Mouse (Mus musculus) splenic B cell, adult 2 months (primary cell): ENCODE measurements at regions not wholly inside any gene's neighbourhood (a gene's known extent, or its start where the extent isn't known, plus 50 kb on each side); places are given as distances from the start of the nearest gene placed in this dataset.

Experiments
- DNase-seq: peaks from one replicate; pipeline ENCODE4 v3.0.0-alpha.2; 2011; ENCODE audit warnings: low read depth, low spot score
- H3K27me3 ChIP-seq: 2 replicates; pipeline ENCODE4 v1.6.1; 2012; ENCODE audit warnings: mild to moderate bottlenecking, low read length, moderate library complexity, mixed read lengths; ENCODE audit not compliant: control insufficient read depth, poor library complexity, insufficient read depth, severe bottlenecking
- H3K36me3 ChIP-seq: 2 replicates; pipeline ENCODE4 v1.6.1; 2012; ENCODE audit warnings: mild to moderate bottlenecking, low read length, moderate library complexity, mixed read lengths; ENCODE audit not compliant: control insufficient read depth, poor library complexity, insufficient read depth, severe bottlenecking

GRCm38 (mm10) chr2:166388050-166388449 is 232.6 kb upstream of the Sulf2 start:
- DNase-seq, result no peak
- H3K36me3 ChIP-seq, result no peaks in the 10 kb centered on the region
- no peaks in the 10 kb centered on the region for H3K27me3 ChIP-seq

GRCm38 (mm10) chr2:166386817-166387216 is 231.4 kb upstream of the Sulf2 start:
- no peak for DNase-seq
- Histone ChIP-seq H3K27me3 (no peaks in the 10 kb centered on the region), H3K36me3 (no peaks in the 10 kb centered on the region)

- no peak for DNase-seq
- Histone ChIP-seq H3K36me3 (no peaks in the 10 kb centered on the region), H3K27me3 (no peaks in the 10 kb centered on the region)
Measured at GRCm38 (mm10) chr2:166384583-166384982, 229.1 kb upstream of the Sulf2 start.

GRCm38 (mm10) chr2:166383356-166383755 is 227.9 kb upstream of the Sulf2 start:
- Histone ChIP-seq H3K36me3 (no peaks in the 10 kb centered on the region), H3K27me3 (no peaks in the 10 kb centered on the region)
- DNase-seq, result no peak

GRCm38 (mm10) chr2:166382180-166382579 is 226.7 kb upstream of the Sulf2 start:
- DNase-seq, result no peak
- H3K36me3 ChIP-seq, result no peaks in the 10 kb centered on the region
- no peaks in the 10 kb centered on the region for H3K27me3 ChIP-seq

GRCm38 (mm10) chr2:166380854-166381253 is 225.4 kb upstream of the Sulf2 start:
- DNase-seq, result no peak
- no peaks in the 10 kb centered on the region for H3K36me3 ChIP-seq

GRCm38 (mm10) chr2:166378325-166378724 is 222.9 kb upstream of the Sulf2 start:
- DNase-seq, result no peak
- no peaks in the 10 kb centered on the region for H3K36me3 ChIP-seq
- H3K27me3 ChIP-seq, result no peaks in the 10 kb centered on the region

More at GRCm38 (mm10) chr2:166380854-166381253, 225.4 kb upstream of the Sulf2 start:
- no peaks in the 10 kb centered on the region for H3K27me3 ChIP-seq

- DNase-seq, result no peak
- no peaks in the 10 kb centered on the region for H3K36me3 ChIP-seq
- H3K27me3 ChIP-seq, result no peaks in the 10 kb centered on the region
Measured at GRCm38 (mm10) chr2:166377329-166377728, 221.9 kb upstream of the Sulf2 start.

- DNase-seq, result no peak
- no peaks in the 10 kb centered on the region for H3K27me3 ChIP-seq
Measured at GRCm38 (mm10) chr2:166375639-166376038, 220.2 kb upstream of the Sulf2 start.

GRCm38 (mm10) chr2:166370776-166371175 is 215.3 kb upstream of the Sulf2 start:
- DNase-seq, result no peak
- no peaks in the 10 kb centered on the region for H3K36me3 ChIP-seq
- H3K27me3 ChIP-seq, result no peaks in the 10 kb centered on the region

More at GRCm38 (mm10) chr2:166375639-166376038, 220.2 kb upstream of the Sulf2 start:
- no peaks in the 10 kb centered on the region for H3K36me3 ChIP-seq

- Histone ChIP-seq H3K36me3 (no peaks in the 10 kb centered on the region), H3K27me3 (no peaks in the 10 kb centered on the region)
- DNase-seq, result no peak
Measured at GRCm38 (mm10) chr2:166361645-166362044, 206.2 kb upstream of the Sulf2 start.

- no peaks in the 10 kb centered on the region for H3K27me3 ChIP-seq
- DNase-seq, result no peak
- H3K36me3 ChIP-seq, result no peaks in the 10 kb centered on the region
Measured at GRCm38 (mm10) chr2:166360786-166361185, 205.3 kb upstream of the Sulf2 start.

- Histone ChIP-seq H3K36me3 (no peaks in the 10 kb centered on the region), H3K27me3 (no peaks in the 10 kb centered on the region)
- DNase-seq, result peak; percentile 51
Measured at GRCm38 (mm10) chr2:166359995-166360394, 204.5 kb upstream of the Sulf2 start.

GRCm38 (mm10) chr2:166357824-166358223 is 202.4 kb upstream of the Sulf2 start:
- peak; percentile 58 for DNase-seq
- no peaks in the 10 kb centered on the region for H3K27me3 ChIP-seq
- no peaks in the 10 kb centered on the region for H3K36me3 ChIP-seq

GRCm38 (mm10) chr2:166355944-166356343 is 200.5 kb upstream of the Sulf2 start:
- H3K27me3 ChIP-seq, result no peaks in the 10 kb centered on the region
- no peak for DNase-seq
- no peaks in the 10 kb centered on the region for H3K36me3 ChIP-seq

- Histone ChIP-seq H3K27me3 (no peaks in the 10 kb centered on the region), H3K36me3 (no peaks in the 10 kb centered on the region)
- no peak for DNase-seq
Measured at GRCm38 (mm10) chr2:166355446-166355845, 200.0 kb upstream of the Sulf2 start.
